ENCODE assay signal across 14 mouse cellular contexts in the genomic region with DNA sequence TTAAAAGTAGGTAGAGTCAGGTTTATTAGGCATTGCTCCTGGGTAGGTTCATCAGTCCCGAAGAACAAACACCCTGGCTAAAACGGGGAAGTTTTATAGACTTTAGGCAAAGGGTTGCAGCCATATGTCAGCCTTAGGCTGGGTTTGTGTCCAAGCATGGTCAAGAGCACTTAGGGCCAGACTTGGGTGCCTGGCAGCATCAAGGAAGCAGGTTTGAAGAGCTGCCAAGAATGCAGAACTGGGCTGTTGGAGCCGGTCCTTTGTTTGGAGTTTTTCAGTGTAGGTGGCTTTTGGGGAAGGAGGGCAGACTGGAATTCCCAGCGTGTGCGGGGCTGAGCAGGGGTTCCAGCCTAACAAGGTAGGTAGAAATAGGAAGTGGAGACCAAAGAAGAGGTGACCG. TPM values are rescaled to one million over a fixed set of nuclear protein-coding genes. Genes with fewer than 3 reads are reported as not detected.
DNase-seq lines count a peak whose midpoint lies in the region; ATAC-seq and TF ChIP-seq lines count a peak whose summit lies in the region.
"Had no signal": no experiment of that assay in that cellular context is flagged by ENCODE, and none has a peak within 500 bp of the region (broad histone marks: within the 10 kb centered on the region; RNA-seq: fewer than 3 reads in every experiment).

No protein-coding gene starts in this region.

- 0 out of 2 replicates have a peak, but pooled peaks cover 2% of the 10 kb centered on the region for H3K27me3 ChIP-seq in heart, embryonic 16.5 days (ENCODE audit: control insufficient read depth, insufficient read depth, low read length)
- no peaks in the 10 kb centered on the region for H3K27me3 ChIP-seq in liver, postnatal 0 days (ENCODE audit: insufficient read depth, low read length)

- H3K4me2 ChIP-seq in heart, embryonic 16.5 days (ENCODE audit: low read depth, low read length): no peak overlapping the region
- H3K4me2 ChIP-seq in liver, postnatal 0 days (ENCODE audit: low read depth, low read length): peak overlapping the region; percentile 59

- H3K36me3 ChIP-seq in heart, embryonic 16.5 days (ENCODE audit: control insufficient read depth, insufficient read depth): no peaks in the 10 kb centered on the region
- H3K36me3 ChIP-seq in liver, postnatal 0 days (replicated peaks; ENCODE audit: insufficient read depth, low read length): no peaks in the 10 kb centered on the region
- H3K36me3 ChIP-seq: G1E; limb, embryonic 10.5 days had no signal

- H3K4me3 ChIP-seq in heart, embryonic 16.5 days (ENCODE audit: low read length): no peak overlapping the region
- H3K4me3 ChIP-seq in liver, postnatal 0 days (ENCODE audit: low read depth, low read length): peak overlapping the region; percentile 20; the same call in 1 of the 2 replicates
- H3K4me3 ChIP-seq: limb, embryonic 10.5 days had no signal

- peak overlapping the region; percentile 66 for H3K27ac ChIP-seq in heart, embryonic 16.5 days (ENCODE audit: low read length)
- peak overlapping the region; percentile 75 for H3K27ac ChIP-seq in liver, postnatal 0 days (ENCODE audit: low read depth)
- H3K27ac ChIP-seq: limb, embryonic 10.5 days had no signal

- intact Hi-C loops in gastrocnemius, postnatal 36 days (cut with DNase I): no loop called here

- no peak overlapping the region for H3K9ac ChIP-seq in heart, embryonic 16.5 days (ENCODE audit: low read length)
- H3K9ac ChIP-seq in liver, postnatal 0 days (replicated peaks): peak overlapping the region; percentile 7; the same call in 1 of the 2 replicates

- H3K4me1 ChIP-seq in heart, embryonic 16.5 days (ENCODE audit: control insufficient read depth, insufficient read depth, low read length): peaks cover 46% of the 10 kb centered on the region
- peaks cover 19% of the 10 kb centered on the region for H3K4me1 ChIP-seq in liver, postnatal 0 days (ENCODE audit: insufficient read depth)

- H3K9me3 ChIP-seq in heart, embryonic 16.5 days (replicated peaks; ENCODE audit: control insufficient read depth, low read length): no peaks in the 10 kb centered on the region
- H3K9me3 ChIP-seq in liver, postnatal 0 days (ENCODE audit: low read length): no peaks in the 10 kb centered on the region
- H3K9me3 ChIP-seq: G1E; limb, embryonic 10.5 days had no signal

- ATAC-seq in heart, embryonic 16.5 days (replicated peaks; ENCODE audit: extremely low read depth, insufficient read depth, low FRiP score): no peak
- no peak for ATAC-seq in liver, postnatal 0 days

- peak; percentile 42 for DNase-seq in 3134 (ENCODE audit: extremely low read depth, insufficient read length, low spot score)
- peak; percentile 49 for DNase-seq in NIH3T3 (ENCODE audit: low read depth)
- no peak for DNase-seq in liver, postnatal 0 days
- DNase-seq in testis, postnatal 10 days (ENCODE audit: low spot score): no peak
- DNase-seq in gastrocnemius, postnatal 25 days: no peak
- no peak for DNase-seq in T-cell, adult 2 months (ENCODE audit: low spot score)
- no peak for DNase-seq in gastrocnemius, postnatal 36 days
- DNase-seq: cerebellum, postnatal 36 days; gastrocnemius, postnatal 14 days; midbrain, embryonic 14.5 days had no signal

- no peak for TF ChIP-seq EP300 in liver, postnatal 0 days (IDR thresholded peaks at IDR 0.05; ENCODE audit: low read depth)

- WGBS in heart, embryonic 16.5 days: 54% methylated on average over 6 of the region's 6 CpGs
- WGBS in liver, postnatal 0 days (ENCODE audit: insufficient replicate concordance): 57% methylated on average over 6 of the region's 6 CpGs

- TF ChIP-seq CTCF in liver, postnatal 0 days (IDR thresholded peaks at IDR 0.05; ENCODE audit: low read depth): no peak

RNA-seq across cellular contexts. Expression of a gene that starts 14.6 kb away (rescaled TPM):
- polyA plus RNA-seq in heart, embryonic 16.5 days (2015; fragmentation: Nextera tagmentation; extraction: Ambion mirVana): 1.8 and 2.2 TPM in 2 replicates
- polyA plus RNA-seq in liver, postnatal 0 days (2015; fragmentation: Nextera tagmentation; extraction: Ambion mirVana): 0.69 and 0.89 TPM in 2 replicates
- total RNA-seq in gastrocnemius, postnatal 25 days (2021): not detected
- not detected for total RNA-seq in gastrocnemius, postnatal 36 days (2021)
- total RNA-seq: adrenal gland, postnatal 36 days; gastrocnemius, postnatal 14 days had no signal
- polyA plus RNA-seq: G1E; midbrain, embryonic 14.5 days had no signal

RNA-seq across cellular contexts. Expression of a gene that starts 15.0 kb away (rescaled TPM):
- polyA plus RNA-seq in heart, embryonic 16.5 days (2015; fragmentation: Nextera tagmentation; extraction: Ambion mirVana): 17.6 and 19.0 TPM in 2 replicates
- 2.2 and 3.0 TPM in 2 replicates for polyA plus RNA-seq in liver, postnatal 0 days (2015; fragmentation: Nextera tagmentation; extraction: Ambion mirVana)
- total RNA-seq in gastrocnemius, postnatal 25 days (2021): 1 to 10 TPM; 5.6 to 6.1 TPM
- total RNA-seq in gastrocnemius, postnatal 36 days (2021): 1 to 10 TPM; 4.6 to 7.7 TPM
- polyA plus RNA-seq: G1E had no signal

RNA-seq across cellular contexts. Expression of a gene that starts 29.3 kb away (rescaled TPM):
- 0.11 TPM in 1 of 2 replicates, not detected in the other for polyA plus RNA-seq in heart, embryonic 16.5 days (2015; fragmentation: Nextera tagmentation; extraction: Ambion mirVana)
- not detected in 2 replicates for polyA plus RNA-seq in liver, postnatal 0 days (2015; fragmentation: Nextera tagmentation; extraction: Ambion mirVana)
- total RNA-seq in gastrocnemius, postnatal 25 days (2021): not detected
- not detected for total RNA-seq in gastrocnemius, postnatal 36 days (2021)
- total RNA-seq: adrenal gland, postnatal 36 days; G1E; gastrocnemius, postnatal 14 days had no signal
- polyA plus RNA-seq: G1E; limb, embryonic 10.5 days; midbrain, embryonic 14.5 days had no signal

RNA-seq across cellular contexts. Expression of a gene that starts 48.2 kb away (rescaled TPM):
- 0.04 TPM in 1 of 2 replicates, not detected in the other for polyA plus RNA-seq in heart, embryonic 16.5 days (2015; fragmentation: Nextera tagmentation; extraction: Ambion mirVana)
- not detected in 2 replicates for polyA plus RNA-seq in liver, postnatal 0 days (2015; fragmentation: Nextera tagmentation; extraction: Ambion mirVana)
- not detected for total RNA-seq in gastrocnemius, postnatal 25 days (2021)
- not detected for total RNA-seq in gastrocnemius, postnatal 36 days (2021)
- total RNA-seq: adrenal gland, postnatal 36 days; gastrocnemius, postnatal 14 days had no signal
- polyA plus RNA-seq: G1E; limb, embryonic 10.5 days; midbrain, embryonic 14.5 days had no signal

RNA-seq across cellular contexts. Expression of a gene that starts 55.3 kb away (rescaled TPM):
- polyA plus RNA-seq in heart, embryonic 16.5 days (2015; fragmentation: Nextera tagmentation; extraction: Ambion mirVana): 0.04 TPM in 1 of 2 replicates, not detected in the other
- not detected in 2 replicates for polyA plus RNA-seq in liver, postnatal 0 days (2015; fragmentation: Nextera tagmentation; extraction: Ambion mirVana)
- total RNA-seq in gastrocnemius, postnatal 25 days (2021): not detected
- total RNA-seq in gastrocnemius, postnatal 36 days (2021): not detected
- total RNA-seq: adrenal gland, postnatal 36 days; gastrocnemius, postnatal 14 days had no signal
- polyA plus RNA-seq: G1E; limb, embryonic 10.5 days; midbrain, embryonic 14.5 days had no signal

Comparison
In these comparisons a context has a peak if more than half of its experiments do, and no peak if none do; other contexts are left out.
1. DNase-seq: peak in 3134 (single experiment) and NIH3T3 (single experiment); none in liver, postnatal 0 days (single experiment), testis, postnatal 10 days (single experiment), gastrocnemius, postnatal 25 days (single experiment), T-cell, adult 2 months (single experiment) and gastrocnemius, postnatal 36 days (0 of 2).